Mouse (Mus musculus) ES-Bruce4 (cell line): ENCODE data around the gene Troap. TPM values are rescaled to one million over a fixed set of nuclear protein-coding genes. Genes with fewer than 3 reads are reported as not detected.
A peak's percentile ranks its signal among the peaks of the same experiment; 100 is the strongest.

ENCODE experiments used
- H3K27ac ChIP-seq: 2 replicates; pipeline ENCODE4 v1.5.1; 2012; ENCODE audit warnings: low read length, inconsistent platforms; ENCODE audit not compliant: insufficient read depth
- H3K27me3 ChIP-seq: 2 replicates; pipeline ENCODE4 v1.6.1; 2012; ENCODE audit warnings: mild to moderate bottlenecking, low read length, inconsistent platforms; ENCODE audit not compliant: control insufficient read depth, poor library complexity, insufficient read depth, severe bottlenecking
- H3K36me3 ChIP-seq: 2 replicates; pipeline ENCODE4 v1.6.1; 2012; ENCODE audit warnings: inconsistent platforms, mild to moderate bottlenecking, low read length, moderate library complexity; ENCODE audit not compliant: control insufficient read depth, poor library complexity, insufficient read depth, severe bottlenecking
- H3K4me1 ChIP-seq: one replicate; pipeline ENCODE4 v1.8.1; 2011; ENCODE audit warnings: low read length; ENCODE audit not compliant: control insufficient read depth, insufficient read depth
- H3K4me3 ChIP-seq: 2 replicates; pipeline ENCODE4 v1.5.1; 2011; ENCODE audit warnings: low read depth, mild to moderate bottlenecking, low read length
- H3K9ac ChIP-seq: 2 replicates; pipeline ENCODE4 v1.6.1; 2012; ENCODE audit warnings: low read depth, mild to moderate bottlenecking, inconsistent platforms; ENCODE audit not compliant: poor library complexity, severe bottlenecking
- H3K9me3 ChIP-seq: replicated peaks from 2 replicates; pipeline ENCODE4 v1.6.1; 2012; ENCODE audit warnings: mild to moderate bottlenecking, low read length, inconsistent platforms; ENCODE audit not compliant: control insufficient read depth, poor library complexity, insufficient read depth, severe bottlenecking
- CTCF ChIP-seq: IDR thresholded peaks from one replicate; pipeline ENCODE4 v1.8.1; 2011; ENCODE audit warnings: low read depth, low read length
- EP300 ChIP-seq: IDR thresholded peaks from 2 replicates; pipeline ENCODE4 v1.6.1; 2011; ENCODE audit warnings: low read depth, low read length; ENCODE audit not compliant: insufficient read depth
- POLR2A ChIP-seq: IDR thresholded peaks from one replicate; pipeline ENCODE4 v1.8.1; 2011; ENCODE audit warnings: low read length; ENCODE audit not compliant: insufficient read depth
- polyA plus RNA-seq: library from polyadenylated mRNA; stranded (reverse); fragments of >200 nt; gene quantifications from 2 replicates; pipeline ENCODE4 v1.2.4, GENCODE M21; 2011; ENCODE audit warnings: low read depth; ENCODE audit not compliant: missing spikeins, insufficient read depth, insufficient read length

Troap gene
- polyA plus RNA-seq, 1 experiment: 43.3 TPM

GRCm38 (mm10) chr15:99113396-99113975 is 39.1 kb downstream of the Troap start:
- peak overlapping the region; percentile 23; the same call in 1 of the 2 replicates for H3K27ac ChIP-seq
- no peaks in the 10 kb centered on the region for H3K36me3 ChIP-seq
- peaks cover 5% of the 10 kb centered on the region for H3K4me1 ChIP-seq
- TF ChIP-seq CTCF (peak; percentile 38), EP300 (no peak), POLR2A (no peak)
- peak overlapping the region; percentile 27 for H3K9ac ChIP-seq
- H3K4me3 ChIP-seq: peak overlapping the region; percentile 67
- no peaks in the 10 kb centered on the region for H3K9me3 ChIP-seq
- no peaks in the 10 kb centered on the region for H3K27me3 ChIP-seq

DNA sequence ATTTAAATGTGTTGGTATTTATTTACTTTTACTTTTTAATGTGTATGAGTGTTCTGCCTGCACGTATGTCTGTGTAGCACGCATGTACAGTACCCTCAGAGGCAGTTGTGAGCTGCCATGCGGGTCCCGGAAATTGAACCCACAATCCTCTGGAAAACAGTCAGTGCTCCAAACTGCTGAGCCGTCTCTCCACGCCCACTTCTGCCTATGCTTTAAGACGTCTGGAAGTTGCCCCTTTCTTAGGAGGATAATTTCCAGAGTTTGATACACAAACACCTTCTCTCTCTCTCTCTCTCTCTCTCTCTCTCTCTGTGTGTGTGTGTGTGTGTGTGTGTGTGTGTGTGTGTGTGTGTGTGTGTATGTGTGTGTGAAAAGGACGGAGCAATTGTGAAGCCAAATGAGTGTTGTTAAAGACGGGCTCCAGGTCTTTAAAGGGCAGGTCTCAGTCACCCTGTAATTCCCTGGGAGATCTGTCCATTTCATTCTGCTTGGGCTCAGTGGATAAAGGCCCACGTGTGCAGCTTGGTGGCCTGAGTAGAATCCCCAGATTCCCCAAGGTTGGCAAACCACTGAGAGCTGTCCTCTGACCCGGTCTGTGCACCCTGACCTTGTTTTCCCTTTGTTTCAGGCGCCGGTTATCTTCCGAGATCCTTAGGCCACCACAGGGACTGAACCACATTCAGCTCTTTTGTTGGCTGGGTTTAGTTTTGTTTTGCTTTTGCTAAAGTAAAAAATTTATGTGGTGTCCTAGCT is 40.1 kb downstream of the Troap start:
- TF ChIP-seq EP300 (no peak), CTCF (no peak), POLR2A (no peak)
- no peaks in the 10 kb centered on the region for H3K36me3 ChIP-seq
- peak overlapping the region; percentile 84 for H3K27ac ChIP-seq
- H3K9ac ChIP-seq: peak overlapping the region; percentile 67
- H3K4me1 ChIP-seq: peaks cover 5% of the 10 kb centered on the region
- no peaks in the 10 kb centered on the region for H3K27me3 ChIP-seq
- H3K9me3 ChIP-seq: no peaks in the 10 kb centered on the region
- no peak overlapping the region; the same call in 1 of the 2 replicates for H3K4me3 ChIP-seq

DNA sequence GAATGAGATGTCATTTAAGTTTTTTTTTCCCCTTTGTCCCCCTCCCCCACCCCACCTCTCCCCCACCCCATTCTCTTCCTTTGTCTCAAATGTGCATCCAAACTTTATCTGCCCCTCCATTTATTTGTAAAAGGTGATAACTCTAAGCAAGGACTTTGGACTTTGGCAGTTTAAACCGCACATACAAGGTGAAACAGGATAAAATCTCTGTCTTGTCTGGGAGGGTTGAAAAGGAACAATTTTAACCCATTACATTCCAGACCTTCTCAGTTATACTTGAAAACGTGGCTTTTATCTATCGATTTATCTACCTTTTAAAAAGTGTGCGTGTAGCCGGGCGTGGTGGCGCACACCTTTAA is 40.7 kb downstream of the Troap start:
- Histone ChIP-seq H3K9me3 (no peaks in the 10 kb centered on the region), H3K27me3 (no peaks in the 10 kb centered on the region), H3K4me1 (peaks cover 5% of the 10 kb centered on the region), H3K36me3 (no peaks in the 10 kb centered on the region), H3K4me3 (no peak overlapping the region), H3K9ac (peak overlapping the region; percentile 67), H3K27ac (peak overlapping the region; percentile 84)
- no peak for TF ChIP-seq CTCF
- no peak for TF ChIP-seq POLR2A
- no peak for TF ChIP-seq EP300

- Histone ChIP-seq H3K4me3 (no peak overlapping the region), H3K36me3 (no peaks in the 10 kb centered on the region), H3K9ac (no peak overlapping the region), H3K27ac (no peak overlapping the region), H3K27me3 (no peaks in the 10 kb centered on the region), H3K9me3 (no peaks in the 10 kb centered on the region), H3K4me1 (peaks cover 2% of the 10 kb centered on the region)
- TF ChIP-seq POLR2A: no peak
- no peak for TF ChIP-seq CTCF
- TF ChIP-seq EP300: no peak
Observed at GRCm38 (mm10) chr15:99116539-99116938, 42.2 kb downstream of the Troap start.

- H3K27me3 ChIP-seq: no peaks in the 10 kb centered on the region
- no peaks in the 10 kb centered on the region for H3K36me3 ChIP-seq
- peaks cover 5% of the 10 kb centered on the region for H3K4me1 ChIP-seq
- H3K4me3 ChIP-seq: no peak overlapping the region
- H3K9ac ChIP-seq: no peak overlapping the region
- TF ChIP-seq CTCF: no peak
- no peak for TF ChIP-seq POLR2A
- no peak for TF ChIP-seq EP300
- H3K9me3 ChIP-seq: no peaks in the 10 kb centered on the region
- no peak overlapping the region for H3K27ac ChIP-seq
Observed at GRCm38 (mm10) chr15:99120814-99121213, 46.4 kb downstream of the Troap start.

- H3K27ac ChIP-seq: no peak overlapping the region
- no peak overlapping the region for H3K9ac ChIP-seq
- peaks cover 5% of the 10 kb centered on the region for H3K4me1 ChIP-seq
- no peaks in the 10 kb centered on the region for H3K27me3 ChIP-seq
- no peaks in the 10 kb centered on the region for H3K9me3 ChIP-seq
- TF ChIP-seq POLR2A: no peak
- no peak for TF ChIP-seq EP300
- no peak for TF ChIP-seq CTCF
- no peaks in the 10 kb centered on the region for H3K36me3 ChIP-seq
- H3K4me3 ChIP-seq: no peak overlapping the region
Observed at GRCm38 (mm10) chr15:99122642-99123041, 48.3 kb downstream of the Troap start.
